Mouse (Mus musculus): Measurements from ENCODE around the gene Dynlrb2.

Gene Dynlrb2

DNA sequence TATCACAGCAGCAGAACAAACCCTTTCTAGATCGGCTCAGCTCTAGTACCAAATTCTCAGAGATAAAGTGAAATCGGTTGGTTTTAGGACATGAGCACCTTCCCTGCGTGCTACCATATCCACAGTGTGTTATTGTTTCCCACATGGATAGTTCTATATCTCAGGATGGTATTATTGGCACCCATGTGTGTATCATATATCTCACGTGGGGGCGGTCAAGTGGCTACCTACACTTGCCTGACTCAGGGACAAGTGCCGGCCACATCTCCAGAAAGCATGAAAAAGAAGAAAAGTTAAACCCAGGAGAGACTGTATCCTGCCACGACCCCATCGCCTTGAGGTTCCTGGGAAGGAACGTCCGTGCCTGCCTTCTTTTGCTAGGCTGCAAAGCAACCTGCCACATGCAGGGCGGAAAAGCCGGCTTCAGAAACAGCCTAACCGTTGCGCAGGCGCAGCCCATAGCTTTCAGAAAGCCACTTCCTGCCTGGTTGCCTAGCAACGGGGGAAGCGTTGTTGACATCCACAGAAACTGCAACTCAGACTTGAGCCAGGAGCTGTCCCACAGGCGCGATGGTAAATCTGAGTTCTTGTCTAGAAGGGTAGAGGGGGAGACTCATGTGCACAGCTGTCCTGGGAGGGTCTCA lies at the start of gene Dynlrb2:
Gene Dynlrb2 (plus strand): TSS at position 498 of the 644 bp plus-strand sequence.
- in situ Hi-C loops (cut with MboI, MseI) = no loop called here

DNA sequence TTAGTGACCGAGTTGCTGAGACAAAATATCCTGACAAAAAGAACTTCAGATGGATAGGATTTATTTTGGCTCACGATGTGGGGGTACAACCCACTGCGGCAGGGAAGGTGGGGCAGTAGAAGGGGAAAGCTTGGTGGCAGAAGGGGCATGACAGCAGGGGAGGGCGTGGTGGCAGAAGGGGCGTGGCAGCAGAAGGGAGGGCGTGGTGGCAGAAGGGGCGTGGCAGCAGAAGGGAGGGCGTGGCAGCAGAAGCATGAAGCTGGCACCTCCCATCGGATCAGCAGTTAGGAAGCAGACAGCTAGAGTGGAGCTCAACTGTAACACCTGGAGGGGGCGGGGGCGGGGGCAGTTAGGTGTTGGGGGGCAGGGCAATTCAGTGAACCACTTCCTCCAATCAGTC lies 46.2 kb upstream of the Dynlrb2 start:
- in situ Hi-C loops (cut with MboI, MseI) = no loop called here

DNA sequence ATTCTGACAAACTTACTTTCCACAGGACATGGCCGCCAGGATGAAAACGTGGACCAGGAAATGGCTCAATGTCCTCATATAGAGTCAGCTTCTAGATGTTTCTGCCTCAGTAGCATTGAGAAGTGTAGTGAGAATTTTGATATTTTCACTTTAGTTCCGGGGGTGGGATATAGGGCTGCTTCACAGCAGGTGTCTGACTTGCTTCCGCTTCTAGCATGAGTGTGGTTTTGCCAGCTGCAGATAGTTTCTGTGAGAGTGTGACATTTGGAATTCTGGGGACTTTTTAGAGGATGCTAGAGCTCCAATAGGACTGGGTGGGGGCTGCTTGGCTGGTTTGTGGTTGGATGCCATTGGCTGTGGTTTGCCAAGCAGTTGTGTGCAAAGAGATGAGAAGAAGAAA lies 43.3 kb upstream of the Dynlrb2 start:
- in situ Hi-C loops (cut with MboI, MseI) = no loop called here

DNA sequence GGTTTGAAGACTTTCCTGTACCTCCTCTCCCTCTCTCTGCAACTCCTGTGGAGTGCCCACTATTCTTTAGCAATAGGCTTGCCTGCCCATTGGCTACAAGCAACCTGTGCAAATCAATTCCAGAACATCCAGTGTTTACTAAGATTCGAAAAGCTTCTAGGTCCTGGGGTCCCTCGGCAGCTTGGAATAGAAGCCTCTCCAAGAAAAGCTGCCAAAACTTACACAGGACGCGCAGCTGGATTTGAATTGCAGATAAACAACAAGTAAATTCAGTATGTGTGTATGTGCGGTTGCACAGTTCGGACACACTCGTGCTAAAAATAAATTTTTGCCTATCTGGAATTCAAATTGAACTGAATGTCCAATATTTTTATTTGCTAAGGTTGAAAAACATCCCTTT lies 38.2 kb upstream of the Dynlrb2 start:
- in situ Hi-C loops (cut with MboI, MseI) = no loop called here

DNA sequence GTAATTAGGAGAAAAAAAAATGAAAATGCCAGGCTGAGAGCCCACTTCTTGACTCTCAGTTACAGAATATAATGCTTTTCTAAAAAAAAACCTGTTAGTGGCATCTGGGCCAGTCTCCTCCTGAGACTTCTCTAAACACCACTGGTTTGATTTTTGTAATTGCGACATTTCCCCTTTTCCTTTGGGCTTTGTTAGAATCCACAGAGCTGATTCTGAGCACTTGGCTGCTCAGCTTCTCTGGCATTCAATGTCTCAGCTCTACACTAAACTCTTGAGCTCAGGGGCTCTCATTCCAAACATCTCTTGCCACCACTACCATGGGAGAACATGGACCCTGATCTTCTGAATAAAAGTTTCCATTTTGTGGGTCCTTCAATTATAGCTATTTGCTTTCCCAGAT lies 37.7 kb upstream of the Dynlrb2 start:
- in situ Hi-C loops (cut with MboI, MseI) = no loop called here

DNA sequence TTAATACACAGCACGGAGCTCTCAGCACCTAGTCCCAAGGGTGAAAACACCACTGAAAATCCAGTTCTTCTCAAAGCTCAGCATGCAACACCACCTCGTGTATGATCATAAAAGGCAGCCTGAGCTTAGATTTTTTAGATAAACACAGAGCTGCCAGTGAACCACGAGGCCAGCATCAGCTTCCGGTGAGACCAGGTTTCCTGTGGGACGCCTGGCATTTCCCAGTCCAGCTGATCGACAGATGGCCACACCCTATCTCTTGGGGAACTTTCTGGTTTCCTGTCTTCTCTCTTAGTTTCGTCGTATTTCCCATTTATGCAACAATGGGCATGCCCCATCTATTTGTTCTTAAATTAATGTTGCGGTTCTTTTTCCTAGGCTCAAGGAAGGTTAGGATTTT lies 26.8 kb upstream of the Dynlrb2 start:
- in situ Hi-C loops (cut with MboI, MseI) = loop anchor here (5.0 kb wide), 1 partner anchor 389 kb away; no protein-coding TSS in a partner anchor

DNA sequence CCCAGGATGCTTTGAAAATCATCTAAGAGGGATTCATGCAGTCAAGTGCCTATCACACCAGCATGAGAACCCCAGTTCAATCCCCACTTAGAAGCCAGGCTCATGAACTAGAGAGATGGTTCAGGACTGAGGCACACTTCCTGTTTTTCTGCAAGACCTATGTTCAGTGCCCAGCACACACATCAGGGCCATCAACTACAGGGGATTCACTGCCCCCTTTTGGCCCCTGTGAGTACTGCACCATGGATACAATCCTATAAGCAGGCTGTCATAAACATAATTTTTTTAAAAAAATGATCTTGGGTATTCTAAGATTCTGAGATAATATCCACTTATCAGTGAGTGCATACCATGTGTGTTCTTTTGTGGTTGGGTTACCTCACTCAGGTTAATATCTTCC lies 26.1 kb upstream of the Dynlrb2 start:
- in situ Hi-C loops (cut with MboI, MseI) = loop anchor here (5.0 kb wide), 1 partner anchor 389 kb away; no protein-coding TSS in a partner anchor

DNA sequence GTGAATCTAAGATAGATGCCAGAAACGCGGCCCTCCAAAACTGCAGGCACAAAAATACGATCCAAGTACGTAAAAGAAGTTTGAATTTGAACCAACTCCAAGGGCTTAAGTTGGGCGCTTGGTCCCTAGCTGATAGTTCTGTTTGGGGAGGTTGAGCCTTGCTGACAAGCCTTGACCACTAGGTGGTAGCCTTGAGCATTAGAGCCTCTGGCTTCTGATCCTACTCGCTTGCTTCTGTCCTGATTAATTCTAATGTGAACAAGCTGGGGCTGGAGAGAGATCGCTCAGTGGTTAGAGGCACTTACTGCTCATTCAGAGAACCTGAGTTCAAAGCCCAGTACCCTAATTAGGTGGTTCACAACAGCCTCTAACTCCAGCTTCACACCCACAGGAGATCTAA lies 23.9 kb upstream of the Dynlrb2 start:
- in situ Hi-C loops (cut with MboI, MseI) = loop anchor here (10.0 kb wide), 1 partner anchor 304 kb away; no protein-coding TSS in a partner anchor

DNA sequence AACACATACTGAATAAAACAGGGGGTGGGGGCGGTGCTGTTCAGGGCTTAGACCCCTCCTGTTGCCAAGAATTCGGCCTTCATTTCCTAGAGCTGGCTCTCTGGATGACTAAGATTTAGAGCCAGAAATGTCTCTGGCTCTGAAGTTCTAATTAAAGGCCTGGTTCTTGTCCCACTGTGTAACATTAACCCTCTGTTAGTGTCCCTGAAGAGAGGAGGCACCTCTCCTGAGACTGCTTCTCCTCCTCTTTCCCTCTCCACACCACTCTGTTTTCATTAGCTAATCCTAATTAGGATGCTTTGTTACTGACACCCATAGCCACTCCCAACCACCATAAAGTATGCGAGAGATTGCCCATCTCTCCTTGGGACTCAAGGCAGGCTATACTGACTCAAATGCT lies 22.0 kb upstream of the Dynlrb2 start:
- in situ Hi-C loops (cut with MboI, MseI) = loop anchor here (10.0 kb wide), 1 partner anchor 302 kb away; no protein-coding TSS in a partner anchor

DNA sequence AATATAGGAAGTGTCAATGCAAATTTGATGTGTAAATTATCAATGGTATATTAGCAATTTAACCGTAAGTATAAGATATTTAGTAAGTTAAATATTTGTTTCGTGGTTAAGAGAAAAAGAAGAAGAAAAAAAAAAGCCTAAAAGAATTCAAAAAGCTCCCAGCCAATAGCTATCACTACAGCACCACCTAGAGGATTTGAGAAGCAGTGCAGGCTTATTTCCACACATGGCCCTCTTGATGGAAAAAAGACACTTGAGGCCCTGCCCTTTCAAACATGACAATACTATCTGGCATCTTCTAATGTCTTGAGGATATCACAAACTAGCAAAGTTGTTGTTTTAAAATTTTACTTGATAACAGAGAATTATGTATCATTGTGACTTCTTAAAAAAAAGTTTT lies 20.7 kb upstream of the Dynlrb2 start:
- in situ Hi-C loops (cut with MboI, MseI) = loop anchor here (10.0 kb wide), 1 partner anchor 301 kb away; no protein-coding TSS in a partner anchor

DNA sequence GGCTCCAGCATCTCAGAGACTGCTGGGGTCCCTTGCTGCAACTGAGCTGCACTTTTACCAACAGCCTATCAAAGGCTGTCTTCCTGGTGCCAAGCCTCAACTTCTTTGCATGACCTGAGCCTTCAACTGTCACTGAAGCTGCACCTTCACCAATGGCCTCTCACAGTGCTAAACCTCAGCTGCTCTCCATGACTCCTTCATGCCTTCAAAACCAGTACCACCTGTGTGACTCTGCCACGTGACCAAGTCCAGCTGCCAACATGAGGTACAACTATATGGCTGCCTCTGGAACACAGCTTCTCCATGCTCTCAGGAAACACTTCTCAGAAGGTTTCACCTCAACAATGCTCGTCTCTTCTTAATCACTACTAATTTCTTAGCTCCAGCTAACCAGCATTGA lies 16.2 kb upstream of the Dynlrb2 start:
- in situ Hi-C loops (cut with MboI, MseI) = loop anchor here (10.0 kb wide), 1 partner anchor 296 kb away; no protein-coding TSS in a partner anchor

DNA sequence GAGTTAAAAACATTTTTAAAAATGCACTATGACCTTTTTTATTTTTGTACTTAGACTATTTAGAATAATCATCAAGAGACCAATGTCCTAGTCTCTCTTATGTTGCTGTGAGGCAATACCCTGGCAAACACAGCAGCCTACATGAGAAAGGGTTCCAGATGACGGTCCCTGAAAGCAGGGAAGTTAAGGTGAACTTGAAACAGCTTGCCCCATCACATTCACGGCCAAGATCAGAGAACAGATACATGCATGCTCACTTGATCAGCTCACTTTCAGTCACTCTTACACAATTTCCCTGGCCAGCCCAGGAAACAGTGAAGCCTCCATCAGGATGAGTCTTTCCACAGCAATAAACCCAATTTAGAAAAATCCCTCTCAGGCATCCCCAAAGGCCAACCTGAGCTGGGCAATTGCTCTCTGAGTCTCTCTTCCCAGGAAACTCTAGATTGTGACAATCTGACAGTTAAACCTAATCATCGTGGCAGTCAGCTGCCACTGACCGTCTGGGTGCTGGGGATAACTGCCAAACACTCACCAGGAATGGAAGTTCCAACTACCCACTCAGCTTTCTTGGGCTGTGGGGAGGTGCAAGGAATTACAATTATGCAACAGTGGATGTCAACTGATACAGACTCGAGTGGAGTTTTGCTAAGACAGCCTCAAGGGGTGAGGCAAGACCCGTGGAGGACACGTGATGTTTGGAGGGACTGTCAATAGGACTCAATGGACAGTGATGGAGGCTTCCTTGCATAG lies 4.5 kb upstream of the Dynlrb2 start:
- in situ Hi-C loops (cut with MboI, MseI) = no loop called here

DNA sequence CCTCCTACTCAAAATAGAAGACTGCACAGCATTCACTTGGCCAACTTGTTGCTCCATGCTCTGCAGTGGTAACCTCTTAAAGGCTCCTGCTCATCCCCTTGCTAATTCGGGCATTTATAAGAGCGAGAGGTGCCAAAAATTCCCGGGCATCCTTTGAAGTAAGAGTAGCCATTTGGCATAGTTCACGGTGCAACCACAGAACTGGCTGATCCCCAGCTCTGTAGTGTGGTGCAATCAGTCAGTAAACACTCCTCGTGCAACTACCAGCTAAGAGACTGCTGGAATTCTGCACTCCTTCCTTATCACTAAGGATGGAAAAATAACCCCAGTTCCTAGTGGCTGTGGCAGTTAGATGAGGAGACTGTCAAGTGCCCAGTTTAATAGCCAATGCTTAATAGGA lies 3.9 kb downstream of the Dynlrb2 start:
- in situ Hi-C loops (cut with MboI, MseI) = no loop called here

DNA sequence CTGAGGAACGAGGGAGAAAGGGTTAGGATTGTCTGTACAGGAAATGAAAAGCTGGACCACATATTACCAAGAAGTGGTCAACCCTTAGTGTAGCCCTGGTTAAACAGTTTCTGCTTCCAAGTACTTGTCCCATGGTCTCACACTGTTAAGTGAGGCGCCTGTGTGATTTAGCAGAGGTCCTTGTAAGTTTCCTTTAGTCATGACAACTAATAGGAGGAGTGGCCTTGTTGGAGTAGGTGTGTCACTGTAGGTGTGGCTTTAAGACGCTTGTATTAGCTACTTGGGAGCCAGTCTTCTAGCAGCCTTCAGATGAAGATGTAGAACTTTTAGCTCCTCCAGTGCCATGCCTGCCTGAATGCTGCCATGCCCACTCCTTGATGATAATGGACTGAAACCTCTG lies 4.5 kb downstream of the Dynlrb2 start:
- in situ Hi-C loops (cut with MboI, MseI) = no loop called here

DNA sequence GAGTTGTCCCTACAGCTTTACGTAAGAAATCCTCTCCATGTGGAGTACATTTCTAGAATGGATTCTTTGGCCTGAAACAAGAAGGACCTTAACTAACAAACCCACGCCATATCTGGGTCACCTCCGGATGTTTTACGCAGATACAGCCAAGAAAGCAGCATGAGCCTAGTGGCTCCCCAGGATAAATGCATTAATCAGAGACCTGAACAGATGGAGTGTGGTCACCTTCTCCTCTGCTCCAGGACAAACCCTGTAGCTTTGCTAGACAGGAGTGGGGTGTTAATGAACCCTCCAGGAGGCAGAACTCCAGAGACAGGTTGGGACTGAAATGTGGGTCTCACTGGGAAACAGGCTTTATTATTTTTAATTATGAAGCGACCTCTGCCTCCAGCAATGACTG lies 14.9 kb downstream of the Dynlrb2 start:
- in situ Hi-C loops (cut with MboI, MseI) = no loop called here

DNA sequence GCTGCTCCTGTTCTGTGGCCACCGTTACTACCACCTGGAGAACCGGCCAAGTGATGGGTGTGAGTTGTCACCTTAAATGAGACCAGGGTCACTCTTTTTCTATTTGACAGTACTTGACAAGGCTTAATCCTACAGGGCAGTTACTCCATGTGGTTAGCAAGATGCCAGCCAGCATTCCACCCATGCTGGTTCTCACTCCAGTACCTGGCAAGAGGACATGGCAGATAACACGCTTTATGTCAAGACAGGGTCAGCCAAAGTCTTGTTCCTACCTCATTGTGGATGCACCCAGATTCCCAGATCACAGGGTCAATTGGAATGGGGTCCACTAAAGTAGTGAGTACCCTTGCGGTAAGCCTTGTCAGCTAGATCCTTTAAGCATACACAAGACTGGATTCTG lies 16.4 kb downstream of the Dynlrb2 start:
- in situ Hi-C loops (cut with MboI, MseI) = no loop called here

DNA sequence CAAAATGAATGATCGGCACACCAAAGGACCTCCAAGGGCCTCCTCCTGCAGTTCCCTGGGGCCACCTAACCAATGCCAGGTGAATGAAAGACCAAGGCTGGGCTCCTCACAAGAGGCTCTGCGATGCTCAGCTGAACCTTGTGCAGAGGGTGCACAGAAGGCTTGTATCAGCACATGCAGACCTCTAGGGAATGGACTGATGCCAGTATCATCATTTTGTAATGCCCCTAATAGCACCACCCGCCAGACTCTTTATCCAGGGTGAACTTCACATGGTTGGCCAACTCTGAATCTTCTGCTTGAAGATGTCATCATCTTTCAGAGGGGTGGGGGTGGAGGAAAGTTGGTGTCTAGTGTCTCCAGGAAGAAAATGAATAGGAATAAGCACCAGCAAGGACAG lies 16.9 kb downstream of the Dynlrb2 start:
- in situ Hi-C loops (cut with MboI, MseI) = no loop called here

DNA sequence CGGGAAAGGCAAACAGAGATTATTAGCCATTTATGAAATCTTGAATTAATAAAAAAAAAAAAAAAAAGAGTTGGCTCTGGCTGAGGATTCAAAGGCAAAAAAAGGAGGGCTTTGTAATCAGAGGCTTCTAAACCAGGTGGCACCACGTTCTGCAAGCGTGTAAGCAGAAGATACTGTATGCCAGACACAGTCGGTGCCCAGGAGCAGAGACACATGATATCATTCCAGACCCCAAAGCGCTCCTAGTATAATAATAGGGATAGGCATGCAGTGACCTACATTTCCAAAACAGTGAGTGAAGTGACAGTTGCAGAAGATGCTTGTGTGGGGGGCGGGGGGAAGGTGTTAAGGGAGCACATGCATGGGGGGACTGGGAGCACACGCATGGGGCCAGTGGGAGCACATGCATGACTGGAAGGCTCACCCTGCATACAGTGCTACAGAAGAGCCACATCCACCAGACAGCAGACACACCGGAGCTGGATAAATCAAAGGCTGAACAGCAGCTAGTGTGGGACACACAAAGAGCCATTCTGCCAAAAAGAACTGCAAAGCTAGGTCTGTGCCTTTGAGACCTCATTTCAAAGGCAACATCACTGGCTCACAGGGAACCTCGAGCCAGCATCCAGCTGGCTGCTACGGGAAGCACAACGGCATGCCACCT lies 17.5 kb downstream of the Dynlrb2 start:
- in situ Hi-C loops (cut with MboI, MseI) = no loop called here

DNA sequence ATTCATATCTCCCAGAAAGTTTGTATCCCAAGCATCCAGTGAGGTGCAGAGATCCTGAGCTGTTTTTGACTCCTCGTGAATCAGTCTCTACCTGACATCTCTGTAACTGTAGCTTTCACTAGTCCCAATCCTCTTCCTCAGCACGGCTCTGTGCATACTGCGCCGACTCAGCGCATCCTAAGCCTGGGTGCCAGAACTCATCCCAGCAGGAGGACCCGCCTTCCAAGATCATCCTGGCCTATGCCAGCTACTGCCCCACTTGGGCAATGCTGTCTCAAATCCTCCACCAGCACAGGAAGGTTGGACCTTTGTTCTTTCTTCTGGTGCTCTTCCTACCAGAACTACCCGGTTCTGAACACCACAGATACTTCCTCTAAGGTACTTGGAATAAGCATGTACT lies 20.1 kb downstream of the Dynlrb2 start:
- in situ Hi-C loops (cut with MboI, MseI) = no loop called here

DNA sequence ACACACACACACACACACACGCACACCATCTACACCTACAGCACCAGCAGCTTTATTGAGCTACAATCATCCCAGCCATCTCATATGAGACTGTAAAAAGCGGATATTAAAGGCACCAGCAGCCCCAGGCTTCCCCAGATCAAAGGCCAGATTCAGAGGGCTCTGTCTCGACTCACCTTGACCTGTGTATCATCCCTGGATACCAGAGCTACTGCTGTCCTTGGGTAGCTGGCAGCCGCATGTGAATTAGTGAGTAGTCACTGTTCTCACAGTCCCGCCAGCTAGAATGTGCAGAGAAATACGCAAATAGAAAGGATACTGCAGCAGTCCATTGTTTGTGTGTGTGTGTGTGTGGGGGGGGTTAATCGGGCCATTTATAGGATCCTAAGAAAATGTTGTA lies 24.0 kb downstream of the Dynlrb2 start:
- in situ Hi-C loops (cut with MboI, MseI) = no loop called here

DNA sequence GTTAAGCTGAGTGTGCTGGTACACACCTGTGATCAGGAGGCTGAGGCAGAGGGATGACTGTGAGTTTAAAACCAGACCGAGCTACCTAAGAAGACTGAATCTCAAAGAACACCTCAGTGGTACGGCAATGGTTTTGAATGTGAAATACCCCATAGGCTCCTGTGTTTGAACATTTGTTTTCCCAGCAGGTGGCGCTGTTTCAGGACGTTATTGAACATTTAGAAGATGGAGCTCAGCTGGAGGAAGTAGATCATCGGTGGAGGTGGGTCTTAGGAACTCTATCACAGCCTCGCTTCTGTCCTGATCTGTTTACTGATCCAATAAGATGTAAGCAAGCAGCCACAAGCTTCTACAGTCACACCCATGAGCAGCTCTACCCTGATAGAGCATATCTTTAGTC lies 28.3 kb downstream of the Dynlrb2 start:
- in situ Hi-C loops (cut with MboI, MseI) = no loop called here

DNA sequence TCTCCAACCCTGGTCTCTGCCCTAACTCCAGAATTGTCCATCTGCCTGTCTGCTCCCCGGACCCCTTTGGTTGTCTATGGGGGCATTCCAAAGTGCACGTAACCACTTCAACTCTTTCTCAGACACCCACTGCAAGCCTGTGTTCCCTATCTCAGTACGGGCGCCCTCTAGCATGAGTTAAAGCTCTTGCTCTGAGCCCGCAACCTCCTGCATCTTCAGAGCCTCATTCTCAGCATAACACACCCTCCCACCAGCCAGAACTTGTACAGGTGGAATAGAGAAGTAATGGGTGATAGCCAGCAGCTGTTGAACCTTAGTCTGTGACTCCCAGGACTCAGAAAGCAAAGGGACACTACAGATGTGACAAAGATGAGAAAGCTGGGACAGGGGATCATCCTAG lies 32.0 kb downstream of the Dynlrb2 start:
- in situ Hi-C loops (cut with MboI, MseI) = no loop called here

DNA sequence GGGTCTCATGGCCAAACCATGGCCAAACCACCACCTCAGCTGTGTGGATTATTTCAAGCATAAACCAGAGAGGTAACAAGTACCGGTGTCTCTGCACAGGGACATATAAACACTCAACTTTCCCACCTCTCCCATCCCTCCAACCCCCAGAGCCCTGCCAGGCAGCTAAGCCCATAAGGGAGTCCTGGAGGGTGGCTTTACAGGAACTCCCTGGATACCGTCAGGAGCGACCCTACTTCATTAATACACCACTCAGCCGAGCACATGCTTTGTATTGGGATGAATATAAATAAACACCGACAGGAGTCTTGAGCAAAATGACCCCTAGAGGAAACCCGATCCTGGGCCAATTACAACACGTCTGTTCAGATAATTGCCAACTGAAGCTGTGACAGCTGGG lies 34.0 kb downstream of the Dynlrb2 start:
- in situ Hi-C loops (cut with MboI, MseI) = no loop called here

Measured in T-helper 1 cell (primary cell).